Mouse (Mus musculus): ENCODE measurements around the gene Zfp366.

DNA sequence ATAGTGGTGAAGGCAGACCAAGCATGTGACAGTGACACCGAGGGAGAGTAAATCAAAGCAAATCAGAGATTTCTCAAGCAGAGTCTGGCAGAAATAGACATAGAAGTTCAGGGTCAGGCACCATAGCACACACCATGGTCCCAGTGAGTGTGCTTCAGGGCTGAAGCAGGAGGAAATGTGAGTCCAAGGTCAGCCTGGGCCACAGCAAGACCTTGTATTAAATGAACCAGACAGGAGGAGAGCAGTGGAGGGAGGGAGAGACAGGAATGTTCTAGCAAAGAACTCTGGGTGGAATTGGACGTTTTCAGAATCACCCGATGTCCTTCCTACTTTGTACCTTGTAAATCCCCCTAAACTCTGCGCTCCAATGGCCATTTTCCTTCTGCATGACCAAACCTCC lies 21.6 kb upstream of the Zfp366 start:
- TF ChIP-seq POLR2A (IDR thresholded peaks at IDR 0.05; ENCODE audit: low read depth, low read length): no peak
- TF ChIP-seq CTCF (conservative IDR thresholded peaks at IDR 0.05; ENCODE audit: insufficient read depth, insufficient read length, low read depth, low read length): no peak

Measured in kidney, adult 2 months (tissue).